Mouse (Mus musculus) ovary, postnatal 14 days (tissue): Measurements from ENCODE around the gene Acaca.

Experiments used
- DNase-seq: peaks from one replicate; pipeline ENCODE4 v3.0.0; 2022; ENCODE audit warnings: low spot score

The Acaca gene

DNA sequence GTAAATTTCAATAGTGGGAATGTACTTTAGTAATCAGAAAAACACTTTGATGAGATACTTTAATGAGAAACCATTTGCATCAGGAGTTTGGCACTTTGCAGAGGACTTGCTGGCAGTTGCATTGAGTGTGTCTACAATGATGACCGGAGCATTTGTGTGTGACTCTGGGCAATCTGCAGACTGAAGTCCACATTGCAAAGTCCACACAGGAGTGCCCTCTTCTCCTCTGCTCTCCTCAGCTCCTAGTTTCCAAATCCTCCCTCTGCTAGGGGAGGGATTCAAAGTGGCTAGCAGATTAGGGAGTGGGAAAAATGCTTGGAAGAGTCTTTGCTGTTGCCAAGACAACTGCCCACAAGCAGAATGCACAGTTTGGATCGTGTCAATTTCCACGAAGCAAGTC is 16.6 kb downstream of the Acaca start:
- DNase-seq: no peak

DNA sequence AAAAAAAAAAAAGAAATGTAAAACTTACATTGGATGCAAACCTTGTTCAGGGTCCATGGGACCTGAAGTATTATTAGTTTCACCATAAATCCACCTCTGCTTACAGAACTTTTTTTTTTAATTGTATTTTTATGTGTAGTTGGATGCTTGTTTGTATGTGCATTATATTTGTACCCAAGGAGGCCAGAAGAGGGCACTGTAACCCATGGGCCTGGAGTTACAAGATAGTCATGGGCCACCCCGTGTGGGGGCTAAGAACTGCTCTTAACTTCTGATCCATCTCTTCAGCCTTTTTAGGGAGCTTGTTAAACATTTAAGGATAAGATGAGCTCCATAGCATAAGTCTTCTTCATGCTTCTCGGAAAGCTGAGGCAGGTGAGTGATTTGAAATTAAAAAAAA is 21.4 kb downstream of the Acaca start:
- DNase-seq: no peak

DNA sequence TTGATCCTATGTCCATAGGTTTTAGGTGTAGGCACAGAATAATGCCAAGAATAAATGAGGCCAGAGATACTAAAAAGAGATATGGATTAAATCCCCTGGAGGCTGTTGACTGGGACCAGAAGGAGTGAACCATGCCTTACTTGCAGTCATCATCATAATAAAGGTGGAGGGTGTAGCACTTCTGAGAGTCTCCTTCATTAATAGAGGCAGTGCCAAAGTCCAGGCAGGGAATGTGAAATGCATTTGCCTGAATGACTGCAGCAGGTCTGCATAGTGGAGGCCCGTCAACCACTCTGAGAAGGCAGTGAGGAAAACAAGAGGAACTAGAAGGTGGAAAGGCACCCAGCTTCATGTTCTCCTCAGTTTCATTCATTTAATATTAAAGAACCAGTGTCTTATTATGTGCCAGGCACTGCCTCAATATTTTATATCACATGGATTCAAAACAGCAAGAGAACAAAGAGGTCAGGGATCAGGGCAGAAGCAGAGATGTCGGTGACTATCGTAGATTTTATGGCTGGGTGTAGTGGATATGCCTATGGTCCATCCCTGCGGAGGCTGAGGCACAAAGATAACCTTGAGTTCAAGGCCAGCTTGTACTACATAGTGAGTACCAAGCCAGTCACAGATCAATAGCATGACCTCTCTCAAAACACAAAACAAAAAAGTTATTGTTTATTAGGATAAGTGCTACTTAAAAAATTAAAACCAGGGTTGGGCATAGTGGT is 27.2 kb downstream of the Acaca start:
- no peak for DNase-seq

DNA sequence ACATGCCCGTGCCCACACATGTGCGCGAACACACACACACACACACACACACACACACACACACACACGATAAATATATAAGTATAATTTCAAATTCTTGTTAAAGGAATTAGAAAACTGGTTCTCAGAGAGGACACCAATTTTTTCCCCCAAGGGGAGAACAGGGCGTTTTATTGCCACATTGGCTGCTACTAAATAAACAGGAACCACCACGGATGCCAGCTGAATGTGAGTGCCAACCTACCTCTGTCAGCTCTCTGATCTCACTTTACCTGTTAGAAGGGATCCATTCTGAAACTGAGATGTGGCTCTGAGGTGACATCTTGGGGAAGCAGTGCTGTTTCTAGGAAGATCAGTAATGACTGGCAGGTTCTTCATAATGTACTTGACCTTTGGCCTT is 34.7 kb downstream of the Acaca start:
- DNase-seq: no peak

DNA sequence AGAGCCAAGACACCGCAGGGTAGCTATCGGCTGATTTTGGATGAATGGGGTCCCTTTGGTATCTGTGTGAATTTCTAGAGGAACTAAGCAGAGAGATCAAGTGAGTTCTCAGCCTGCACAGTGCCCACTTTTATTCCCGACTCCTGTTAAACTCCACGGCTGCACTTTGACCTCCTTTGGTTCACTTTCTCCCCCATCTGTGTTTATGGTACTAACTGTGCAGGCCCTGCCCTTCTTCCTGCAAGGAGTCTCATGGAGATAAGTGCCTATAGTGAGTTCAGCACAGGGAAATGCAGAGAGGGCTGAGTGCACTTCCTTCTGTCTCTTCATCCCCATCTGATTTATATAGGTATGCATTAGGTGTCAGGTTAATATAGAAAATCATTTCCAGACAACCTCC is 35.1 kb downstream of the Acaca start:
- DNase-seq: no peak

DNA sequence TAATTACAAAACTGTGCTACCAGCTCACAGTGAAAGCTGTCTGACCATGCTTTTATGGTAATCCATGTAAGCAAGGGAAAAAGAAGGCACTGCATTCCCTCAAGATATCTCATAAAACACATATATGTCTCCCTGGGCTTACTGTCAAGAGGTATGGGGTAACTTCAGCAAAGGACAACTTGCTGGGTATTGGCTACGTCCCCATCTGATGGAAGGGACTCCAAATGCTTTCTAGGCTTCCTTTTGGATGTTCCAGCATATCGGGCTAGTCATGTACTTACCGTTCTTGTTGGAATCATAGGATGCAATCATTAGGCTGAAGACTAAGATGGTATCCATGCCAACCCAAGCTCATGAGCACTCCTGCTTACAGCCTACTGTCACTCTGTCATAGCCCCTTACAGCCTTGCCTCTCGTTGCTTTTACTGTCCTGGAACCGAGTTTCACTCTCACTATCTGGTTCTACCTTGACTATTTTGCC is 37.6 kb downstream of the Acaca start, which contains the start of gene Gm11437:
Gm11437 (minus strand) TSS at position 431 of the 481 bp plus-strand sequence.
- no peak for DNase-seq

DNA sequence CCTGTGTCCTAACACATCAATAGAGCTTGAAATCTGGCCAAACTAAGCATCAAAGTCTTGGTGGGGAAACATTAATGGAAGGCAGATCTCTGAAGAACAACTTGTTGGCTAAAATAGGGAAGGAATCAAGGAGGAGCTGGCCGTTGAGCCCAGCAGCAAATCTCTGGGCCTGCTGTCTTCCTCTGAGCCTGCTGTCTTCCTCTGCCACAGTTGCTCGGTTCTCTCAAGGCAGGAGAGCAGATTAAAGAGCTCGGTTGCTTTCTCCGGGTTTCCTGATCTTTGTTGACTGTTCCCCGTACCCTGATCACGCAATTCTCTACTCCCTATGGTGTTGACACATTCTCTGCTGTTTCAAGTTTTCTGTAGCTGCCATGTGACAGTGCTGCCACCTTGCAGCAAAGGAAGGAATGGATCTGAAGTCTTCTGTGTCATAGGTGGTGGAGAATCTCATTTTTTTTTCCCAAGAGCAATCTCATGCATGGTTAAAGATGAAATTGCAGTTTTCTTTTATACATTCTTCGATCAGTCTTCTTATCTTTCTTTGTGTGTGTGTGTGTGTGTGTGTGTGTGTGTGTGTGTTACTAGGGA is 39.3 kb downstream of the Acaca start:
- peak; percentile 29 for DNase-seq

DNA sequence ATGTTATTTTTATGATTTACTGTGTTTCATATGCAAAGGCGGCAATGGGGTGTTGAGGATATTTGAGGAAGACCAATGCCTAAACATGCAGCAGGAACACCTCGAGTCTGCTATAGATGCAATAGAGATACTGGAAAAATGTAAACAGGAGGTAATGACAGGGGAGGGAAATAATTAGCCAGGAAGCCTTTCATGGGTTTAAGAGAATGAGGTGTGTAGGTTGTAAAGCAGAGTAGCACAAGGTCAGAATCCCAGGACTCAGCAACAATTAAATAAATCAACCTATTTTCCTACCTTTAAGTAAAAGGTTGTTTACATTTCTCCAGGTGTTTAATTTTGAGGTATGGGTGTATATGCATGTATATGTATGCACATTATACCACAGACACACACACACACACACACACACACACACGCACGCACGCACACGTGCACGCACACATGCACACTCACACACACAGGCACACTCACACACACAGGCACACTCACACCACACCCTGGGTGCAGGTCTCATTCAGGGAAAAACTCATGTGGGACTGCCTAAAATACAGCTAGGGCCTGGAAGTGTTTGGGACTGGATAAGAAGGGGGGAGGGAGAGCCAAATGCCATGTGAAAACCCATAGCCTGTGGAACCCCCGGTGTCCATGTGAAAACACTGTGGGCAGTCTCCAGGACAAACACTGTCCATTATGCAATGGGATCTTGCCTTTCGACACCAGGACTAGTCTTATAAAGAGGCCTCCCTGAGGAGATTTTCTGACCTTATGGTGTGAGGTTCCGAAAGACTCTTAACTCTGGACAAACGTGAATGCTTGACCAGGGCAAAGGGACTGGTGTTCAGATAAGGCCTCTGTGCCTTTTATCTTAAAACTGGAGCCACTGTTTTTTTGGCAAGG is 43.3 kb downstream of the Acaca start:
- DNase-seq: no peak

DNA sequence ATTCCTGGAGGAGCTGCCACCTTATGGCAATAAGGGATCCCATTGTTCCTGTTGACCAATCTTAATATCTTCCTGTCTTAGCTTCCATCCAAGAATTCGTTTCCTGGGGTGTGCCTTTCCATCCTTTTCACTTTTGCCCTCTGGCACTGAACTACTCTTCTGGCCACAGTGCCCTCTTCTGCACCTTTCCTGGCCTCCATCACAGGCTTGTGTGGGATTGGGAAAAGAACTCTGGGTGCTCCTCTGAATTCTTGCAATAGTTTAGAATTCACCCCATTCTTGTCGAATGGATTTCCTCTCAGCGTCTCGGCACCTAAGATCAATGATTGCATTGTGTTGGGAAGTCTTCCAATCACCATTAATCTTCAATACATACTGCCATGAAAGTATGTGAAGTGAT is 49.1 kb downstream of the Acaca start:
- no peak for DNase-seq

DNA sequence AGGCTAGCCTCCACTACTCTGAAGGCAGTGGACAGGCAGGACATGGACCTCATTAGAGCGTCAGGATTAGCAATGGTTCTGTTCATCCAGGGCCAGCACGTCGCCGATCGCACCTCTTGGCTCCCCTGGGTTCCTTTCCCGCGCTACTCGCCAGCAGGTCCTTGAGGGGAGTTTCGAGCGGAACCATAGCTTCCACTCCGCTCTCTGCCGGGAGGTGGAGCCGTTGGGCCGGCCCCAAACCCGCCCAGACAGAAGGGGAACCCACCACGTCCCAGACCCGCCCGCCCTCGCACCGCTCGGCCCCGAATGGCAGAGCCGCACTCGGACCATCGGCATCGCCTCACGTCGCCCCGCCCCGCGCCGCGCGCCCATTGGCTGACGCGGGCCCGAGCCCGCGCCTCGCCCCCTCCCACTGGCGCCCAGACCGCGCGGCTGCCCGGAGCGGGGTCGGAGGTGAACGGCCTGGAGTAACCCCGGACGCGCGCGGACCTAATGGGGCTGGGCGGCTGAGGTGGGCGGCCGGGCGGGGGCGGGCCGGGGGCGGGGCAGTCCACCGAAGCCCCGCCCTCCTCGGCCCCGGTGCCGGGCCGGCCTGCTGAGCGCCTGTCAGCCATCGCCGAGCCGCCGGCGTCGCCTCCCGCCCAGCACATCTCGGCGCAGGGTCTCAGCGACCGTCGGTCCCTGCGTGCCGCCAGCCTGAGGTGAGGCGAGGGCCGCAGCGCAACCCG is 49.9 kb downstream of the Acaca start:
- DNase-seq: peak; percentile 97

DNA sequence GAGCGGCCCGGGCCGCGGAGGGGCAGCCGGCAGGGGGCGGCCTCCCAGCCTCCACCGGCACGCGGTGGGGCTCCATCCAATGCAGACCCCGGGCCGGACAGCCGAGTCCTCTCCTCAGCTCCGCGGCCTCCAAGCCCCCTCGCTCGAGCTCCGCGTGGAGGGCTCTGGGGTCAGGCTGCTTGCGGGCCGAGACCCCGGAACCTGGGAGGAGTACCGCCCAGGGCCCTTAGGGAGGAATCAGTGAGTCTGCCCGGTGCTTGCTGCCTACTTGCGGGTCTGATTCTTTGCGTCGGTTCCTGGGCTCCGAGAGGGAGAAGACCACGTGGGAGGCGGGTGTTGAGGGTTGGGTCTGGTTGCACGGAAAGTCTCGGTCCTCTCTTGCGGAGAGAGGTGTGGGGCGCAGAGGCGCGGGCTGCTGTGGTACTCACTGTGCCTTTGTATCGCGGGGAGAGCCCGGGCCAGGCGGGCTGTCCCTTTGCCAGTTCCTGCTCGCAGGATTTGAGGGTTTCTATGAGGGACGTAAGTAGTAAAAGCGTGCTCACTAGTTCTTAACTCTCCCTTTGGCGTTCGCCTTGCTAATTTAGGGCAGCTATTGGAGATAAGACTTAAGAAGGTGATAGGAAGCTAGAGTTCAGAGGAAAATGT is 50.6 kb downstream of the Acaca start:
- DNase-seq: peak; percentile 54

DNA sequence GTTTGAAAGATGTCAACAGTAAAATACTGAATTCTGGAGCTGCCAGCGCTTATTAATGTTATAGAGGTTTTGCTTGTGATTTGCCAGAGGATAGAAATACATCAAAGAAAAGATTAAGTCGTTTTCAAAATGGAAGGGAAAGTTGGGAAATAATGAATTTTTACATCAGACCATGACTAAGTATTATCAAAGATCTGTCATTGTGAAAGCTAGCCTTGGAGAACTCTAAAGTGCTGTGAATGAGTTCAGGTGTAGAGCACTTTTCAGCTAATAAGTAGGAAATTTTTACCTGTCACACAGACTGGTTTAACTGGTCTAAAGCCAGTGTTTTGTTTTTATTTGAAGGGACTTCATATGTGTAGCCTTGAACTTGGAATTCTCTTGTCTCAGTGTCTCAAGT is 51.8 kb downstream of the Acaca start:
- no peak for DNase-seq

DNA sequence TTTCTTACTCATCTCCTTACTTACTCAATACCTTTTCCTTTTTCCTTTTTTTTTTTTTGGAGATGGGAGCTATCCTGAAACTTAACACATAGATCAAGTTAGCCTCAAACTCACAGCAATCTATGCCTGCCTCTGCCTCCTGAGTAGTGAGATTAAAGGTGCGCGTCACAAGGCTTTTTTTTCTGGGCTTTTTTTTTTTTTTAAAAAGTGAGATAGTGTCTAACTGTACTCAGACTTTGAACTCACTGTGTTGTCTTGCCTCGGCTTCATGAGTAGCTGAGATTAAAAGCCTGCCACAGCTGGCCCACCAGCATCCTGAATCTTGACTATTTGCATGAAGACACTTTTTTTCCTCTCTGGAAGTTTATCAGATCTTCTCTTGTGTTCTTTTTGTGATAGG is 59.1 kb downstream of the Acaca start:
- DNase-seq: no peak

DNA sequence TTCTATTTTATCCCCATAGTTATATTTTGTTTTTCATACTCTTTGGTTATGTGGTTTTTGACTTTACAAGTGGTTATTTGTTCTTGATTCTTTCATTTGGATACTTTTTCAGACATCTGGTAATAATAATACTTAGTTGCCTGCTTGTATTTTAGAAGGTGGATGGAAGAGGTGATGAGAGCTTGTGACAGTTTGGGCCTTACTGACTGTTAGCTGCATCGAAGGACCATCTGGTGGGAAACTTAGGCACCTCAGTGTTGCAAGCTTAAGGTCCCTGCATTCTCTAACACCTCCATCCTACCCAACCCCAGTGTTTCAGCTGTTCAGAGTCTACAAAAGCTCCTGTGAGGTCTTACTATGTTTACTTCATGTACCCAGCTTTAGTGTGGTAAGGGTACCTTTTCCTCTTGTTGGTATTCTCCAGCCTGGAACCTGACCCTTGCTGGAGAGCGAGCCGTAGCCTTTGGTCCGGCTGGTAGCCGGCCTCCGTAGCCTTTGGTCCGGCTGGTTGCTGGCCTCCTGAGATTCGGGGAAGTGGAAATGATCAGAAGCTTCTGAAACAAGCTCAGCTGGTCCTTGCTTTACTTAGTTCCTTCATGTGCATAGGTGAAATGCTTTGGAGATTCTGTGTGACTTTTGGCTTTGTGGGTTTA is 61.2 kb downstream of the Acaca start:
- no peak for DNase-seq

DNA sequence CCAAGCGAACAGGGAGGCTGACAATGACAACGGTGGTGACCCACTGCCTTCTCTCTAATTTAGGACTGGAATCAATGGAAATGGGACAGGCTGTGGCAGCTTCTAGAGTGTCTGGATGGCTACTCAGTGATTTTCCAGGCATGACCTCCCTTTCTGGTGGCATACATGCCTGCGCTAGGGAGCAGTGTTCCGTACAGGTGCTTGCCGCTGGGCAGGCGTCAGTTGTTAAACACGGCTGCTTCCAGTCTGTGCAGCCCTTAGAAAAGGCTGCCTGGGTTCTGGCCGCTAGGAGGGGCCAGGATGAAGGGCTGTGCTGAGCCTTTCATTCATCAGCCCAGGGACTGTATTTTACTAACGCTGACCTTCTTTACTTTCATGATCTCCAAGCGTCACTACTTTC is 63.8 kb downstream of the Acaca start:
- DNase-seq: no peak

DNA sequence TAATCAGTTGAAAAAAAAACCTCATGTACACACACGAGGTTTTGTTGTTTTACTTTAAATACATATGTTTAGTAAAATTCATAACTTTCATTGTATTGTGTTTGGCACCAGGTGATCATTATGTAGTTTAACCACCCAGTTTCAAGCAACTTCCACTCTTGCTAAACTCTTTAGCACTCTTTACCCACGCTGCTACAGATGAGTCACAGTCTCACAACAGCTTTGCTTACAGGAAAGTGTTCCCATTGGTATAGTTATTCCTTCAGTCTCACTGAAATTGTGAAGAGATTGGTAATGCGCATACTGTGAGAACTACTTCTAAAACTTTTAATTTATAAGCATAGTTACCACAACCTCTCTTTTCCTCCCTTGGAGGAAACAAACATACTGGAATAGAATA is 65.3 kb downstream of the Acaca start:
- no peak for DNase-seq

DNA sequence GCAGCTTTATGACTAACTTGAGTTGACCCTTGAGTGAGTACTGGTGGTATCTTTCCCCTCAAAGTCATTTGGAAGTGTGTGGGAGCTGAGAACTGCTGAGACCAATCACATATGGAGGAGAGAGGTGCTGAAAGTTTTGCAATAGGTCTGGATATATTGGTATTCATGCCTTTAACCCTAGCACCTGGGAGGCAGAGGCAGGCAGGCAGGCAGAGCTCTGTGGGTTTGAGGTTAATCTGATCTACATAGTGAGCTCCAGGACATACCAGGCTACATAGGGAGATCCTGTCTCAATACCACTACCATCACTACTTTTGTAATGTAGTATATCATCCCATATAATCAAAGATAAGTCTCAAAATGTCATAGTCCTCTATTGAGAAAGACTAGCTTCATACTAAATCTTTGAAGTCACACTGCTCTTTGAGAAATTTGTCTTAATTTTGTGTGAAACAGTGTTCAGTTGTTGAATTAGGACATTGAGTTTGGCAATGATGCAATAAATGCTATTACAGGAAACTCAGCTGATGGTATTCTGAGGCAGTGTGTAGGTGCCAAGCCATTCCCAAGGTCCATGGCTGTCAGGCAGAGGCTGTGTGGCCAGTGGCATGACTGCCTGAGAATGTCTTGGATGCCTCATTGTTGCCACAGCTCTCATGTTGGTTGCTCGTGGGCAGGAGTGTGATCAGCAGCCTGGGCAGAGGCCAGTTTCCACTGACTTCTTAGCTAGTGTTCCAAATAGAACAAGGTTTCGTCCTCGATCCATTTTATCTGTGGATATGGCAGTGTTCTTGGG is 68.3 kb downstream of the Acaca start:
- DNase-seq: no peak

DNA sequence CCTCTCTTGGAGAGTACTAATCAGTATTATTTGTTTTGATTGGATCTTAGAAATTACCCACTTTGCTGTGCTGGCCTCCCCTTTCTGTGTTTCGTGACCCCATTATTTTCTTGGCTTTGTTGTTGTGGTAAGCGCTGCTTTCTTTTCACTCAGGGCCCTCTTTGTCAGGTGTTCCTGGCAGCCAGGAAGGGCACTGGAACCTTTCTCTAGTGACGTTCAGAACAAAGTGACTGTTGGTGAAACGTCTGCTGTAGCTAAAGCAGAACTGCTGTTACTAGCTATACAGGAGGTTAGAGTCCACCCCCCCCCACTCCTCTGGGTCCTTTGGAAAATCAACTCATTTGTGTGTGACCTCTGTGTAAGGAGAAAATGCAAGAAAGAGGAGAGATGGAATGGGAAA is 76.3 kb downstream of the Acaca start:
- no peak for DNase-seq

DNA sequence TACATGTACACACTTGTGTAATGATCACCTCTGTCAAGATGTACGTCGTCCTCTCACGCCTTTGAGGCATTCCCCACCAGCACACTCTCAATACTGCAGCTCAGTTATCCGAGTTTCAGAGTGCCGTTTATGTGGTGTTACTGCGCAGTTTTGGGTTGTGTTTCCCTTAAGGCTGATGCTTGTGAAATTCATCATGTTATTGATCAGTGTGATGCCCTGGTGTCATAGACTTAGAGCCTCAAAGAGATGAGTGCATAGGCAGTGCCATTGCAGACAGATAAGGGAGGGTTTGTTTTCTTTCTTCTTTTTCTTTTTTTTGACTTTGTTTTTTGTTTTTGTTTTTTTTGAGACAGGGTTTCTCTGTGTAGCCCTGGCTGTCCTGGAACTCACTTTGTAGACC is 81.4 kb downstream of the Acaca start:
- no peak for DNase-seq

DNA sequence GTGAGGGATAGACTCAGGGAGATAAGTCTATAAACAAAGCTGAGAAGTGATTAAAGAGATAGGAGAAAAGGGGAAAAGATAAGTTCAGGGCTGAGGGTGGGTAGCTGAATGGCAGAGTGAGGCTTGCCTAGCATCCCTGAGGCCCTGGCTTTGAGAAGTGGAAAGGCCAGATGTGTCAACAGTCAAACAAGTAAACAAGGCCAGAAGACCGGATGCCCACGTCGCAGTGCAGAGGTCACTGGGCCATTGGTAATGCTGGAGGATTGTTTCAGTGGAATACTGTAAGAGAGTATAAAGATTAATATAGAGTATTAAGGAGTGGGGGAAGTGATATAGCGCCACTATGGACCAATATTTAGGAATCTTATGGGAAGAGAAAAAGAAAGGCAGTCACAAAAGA is 89.5 kb downstream of the Acaca start:
- DNase-seq: no peak
